Mouse (Mus musculus): Measurements from ENCODE around the gene Gsc2.

DNA sequence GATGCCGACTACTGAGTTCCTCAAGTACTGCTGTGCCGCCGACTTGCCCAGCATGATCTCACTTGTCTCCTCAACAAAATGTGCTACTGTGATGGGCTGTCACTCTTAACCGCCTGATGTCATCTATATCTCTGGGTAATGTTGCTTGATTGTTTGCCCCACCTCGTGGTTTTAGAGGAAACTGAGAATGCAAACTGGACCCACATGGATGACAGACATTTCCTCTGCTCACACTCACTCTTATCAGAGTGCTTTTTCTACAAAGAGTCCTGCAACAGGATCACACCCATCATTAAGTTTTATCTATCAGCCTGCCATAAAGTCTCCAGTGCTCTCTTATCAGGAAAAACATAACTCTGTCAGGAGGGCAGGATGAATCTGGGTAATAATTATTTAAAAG, 43.6 kb downstream of the Gsc2 start:
- TF ChIP-seq CTCF (IDR thresholded peaks at IDR 0.05; ENCODE audit: low read depth, low read length) (no peak), TAL1 (conservative IDR thresholded peaks at IDR 0.05; ENCODE audit: low read depth, low read length) (peak; percentile 56), GATA1 (IDR thresholded peaks at IDR 0.05; ENCODE audit: borderline replicate concordance, low read length) (no peak), POLR2AphosphoS5 (IDR thresholded peaks at IDR 0.05; ENCODE audit: insufficient replicate concordance, low read depth, low read length) (no peak)

Measured in G1E (cell line).